Mouse (Mus musculus) adrenal gland, postnatal 25 days (tissue): ENCODE measurements around the gene Zmpste24. TPM values are rescaled to one million over a fixed set of nuclear protein-coding genes. Genes with fewer than 3 reads are reported as not detected.
"Not testable (repeated sequence)": the region's sequence is repeated elsewhere in the genome, so short reads cannot be mapped to it uniquely, and the experiment has no call there.

Experiments used
- DNase-seq: peaks from one replicate; pipeline ENCODE4 v3.0.0; 2021; ENCODE audit warnings: mixed read lengths
- long read RNA-seq: library from polyadenylated mRNA; stranded (forward); transcript quantifications from one replicate; pipeline ENCODE4 v2.0.0, GENCODE M21; 2021
- total RNA-seq: library from RNA; stranded (reverse); gene quantifications from 2 replicates; pipeline ENCODE4 v1.2.3, GENCODE M21; 2021

Zmpste24 gene
- 46.9 and 52.1 TPM in 2 replicates for total RNA-seq
- long read RNA-seq, transcript Zmpste24-201 (10 exons, 3,429 nt) = major isoform, 57 of 66 reads
- long read RNA-seq, partial matches to known transcripts = 1 of 66 reads
- long read RNA-seq, other reads (novel, unspliced or antisense) = 8 of 66 reads

DNA sequence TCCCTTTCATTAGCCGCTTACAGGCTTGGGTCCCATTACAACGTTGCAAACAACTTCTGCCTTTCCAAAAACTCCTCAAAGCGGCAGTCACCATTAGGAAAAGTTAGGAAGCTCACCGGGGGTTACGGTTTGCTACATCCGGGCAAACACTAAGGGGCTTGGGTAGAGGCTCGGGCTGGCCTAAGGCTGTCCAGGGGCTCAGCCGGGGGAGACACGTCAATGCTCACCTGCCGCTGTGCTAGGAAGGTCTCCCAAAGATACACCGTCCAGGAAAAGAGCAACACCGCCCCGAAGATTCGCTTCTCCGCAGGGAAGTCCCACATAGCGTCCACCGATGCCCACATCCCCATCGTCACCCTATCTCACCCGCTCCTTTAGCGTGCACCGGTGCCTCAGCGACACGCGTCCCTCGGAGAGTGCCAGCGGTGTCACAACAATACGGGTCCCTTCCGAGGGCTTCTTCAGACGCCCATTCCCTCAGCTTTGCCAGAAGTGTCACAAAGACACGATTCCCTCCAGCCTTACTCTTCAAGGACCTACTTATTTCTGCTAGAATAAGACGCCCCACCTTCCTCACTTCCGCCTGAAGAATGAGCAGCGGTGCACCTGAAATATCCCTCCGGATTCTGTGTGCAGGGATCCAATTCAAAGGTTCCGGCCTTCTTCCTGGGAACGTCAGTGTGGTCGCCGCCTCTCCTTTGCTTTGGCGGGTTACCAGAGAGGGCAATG is at the start of gene Zmpste24:
Gene Zmpste24, minus strand, starts transcription at position 592 of the 729 bp plus-strand sequence.
- peak; percentile 69 for DNase-seq

GRCm38 (mm10) chr4:121109126-121109525 is 11.1 kb upstream of the Zmpste24 start, which contains the start of gene Tmco2:
Gene Tmco2, minus strand, starts transcription at chr4:121109226.
- DNase-seq = no peak

DNA sequence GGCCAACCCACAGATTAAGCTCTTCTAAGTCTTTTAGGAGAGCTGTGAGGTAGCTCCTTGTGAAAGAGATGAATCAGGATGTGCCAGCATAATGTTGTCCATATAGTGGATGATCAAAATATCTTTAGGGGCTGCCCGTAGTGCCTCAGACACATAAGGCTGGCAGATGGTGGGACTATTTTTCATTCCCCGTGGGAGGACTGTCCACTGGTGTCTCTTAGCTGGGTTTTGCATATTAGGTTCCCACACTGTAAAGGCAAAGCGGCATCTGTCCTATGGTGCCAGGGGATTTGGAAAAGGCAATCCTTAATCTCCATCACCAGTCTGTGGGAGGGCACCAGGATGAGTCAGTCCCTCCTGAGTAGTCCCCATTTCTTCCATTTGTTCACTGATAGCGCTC is 5.3 kb upstream of the Zmpste24 start:
- DNase-seq = no peak

DNA sequence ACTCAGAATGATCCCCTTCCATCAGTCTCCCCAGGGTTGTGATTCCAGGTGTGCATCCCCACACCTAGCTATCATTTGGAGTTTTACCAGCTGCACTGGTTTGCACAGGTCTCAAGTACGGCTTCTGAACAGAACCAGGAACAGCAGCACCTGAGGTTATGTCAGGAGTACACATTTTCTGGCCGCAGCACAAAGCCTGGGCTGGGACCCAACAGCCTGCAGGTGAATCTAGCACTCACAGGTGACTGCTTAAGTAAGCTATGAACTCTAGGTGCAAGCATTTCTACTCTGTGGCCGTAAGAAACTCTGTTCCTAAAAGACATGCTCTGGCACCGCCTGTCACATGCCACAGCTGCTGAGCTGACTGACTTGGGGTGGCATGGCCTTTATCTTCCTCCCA is 7.8 kb downstream of the Zmpste24 start:
- DNase-seq = no peak

GRCm38 (mm10) chr4:121088696-121089095 is 9.3 kb downstream of the Zmpste24 start:
- no peak for DNase-seq

DNA sequence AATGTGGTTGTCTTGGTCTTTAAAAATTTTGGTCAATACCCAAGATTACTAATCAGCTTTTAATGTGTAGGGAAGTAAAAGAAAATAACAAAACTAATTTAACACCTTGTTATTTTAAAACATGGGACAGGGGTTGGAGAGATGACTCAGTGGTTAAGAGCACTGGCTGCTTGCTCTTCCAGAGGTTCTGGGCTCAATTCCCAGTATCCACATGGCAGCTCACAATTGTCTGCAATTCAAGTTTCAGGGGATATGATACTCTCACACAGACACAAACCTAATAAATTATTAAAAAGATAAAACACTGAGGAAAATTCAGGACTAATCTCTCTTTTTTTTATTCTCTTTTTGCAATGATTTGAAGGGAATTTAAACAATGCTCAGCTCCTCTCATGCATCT is 13.5 kb downstream of the Zmpste24 start:
- no peak for DNase-seq

GRCm38 (mm10) chr4:121080395-121080794 is 17.6 kb downstream of the Zmpste24 start:
- no peak for DNase-seq

GRCm38 (mm10) chr4:121077915-121078646 is 20.0 kb downstream of the Zmpste24 start:
- no peak for DNase-seq

GRCm38 (mm10) chr4:121074250-121074649 is 23.8 kb downstream of the Zmpste24 start:
- DNase-seq = no peak

GRCm38 (mm10) chr4:121065336-121065735 is 32.7 kb downstream of the Zmpste24 start:
- DNase-seq = no peak

- not testable (repeated sequence) for DNase-seq
Measured at GRCm38 (mm10) chr4:121059218-121059617, 38.8 kb downstream of the Zmpste24 start.

DNA sequence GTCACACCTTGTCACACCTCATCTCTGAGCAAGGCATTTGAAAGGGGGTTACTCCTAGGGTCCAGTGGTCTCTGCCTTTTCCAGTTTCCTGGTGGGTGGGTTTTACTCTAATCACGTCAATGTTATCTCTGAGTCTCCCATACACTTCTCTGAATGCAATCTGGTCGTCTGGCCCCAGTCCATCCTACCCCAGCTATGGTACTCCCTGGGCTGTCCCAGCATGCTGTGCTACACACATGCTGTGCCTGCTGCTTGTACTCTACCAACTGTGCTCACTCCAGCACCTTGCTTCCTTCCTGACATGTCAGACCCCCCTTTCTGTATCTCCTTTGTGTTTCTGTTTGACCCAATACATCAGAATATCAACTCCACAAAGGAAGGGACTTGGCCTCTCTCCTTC is 41.0 kb downstream of the Zmpste24 start:
- DNase-seq = no peak

- no peak for DNase-seq
Measured at GRCm38 (mm10) chr4:121056342-121056741, 41.7 kb downstream of the Zmpste24 start.

GRCm38 (mm10) chr4:121052454-121053323 is 45.4 kb downstream of the Zmpste24 start:
- DNase-seq = no peak

DNA sequence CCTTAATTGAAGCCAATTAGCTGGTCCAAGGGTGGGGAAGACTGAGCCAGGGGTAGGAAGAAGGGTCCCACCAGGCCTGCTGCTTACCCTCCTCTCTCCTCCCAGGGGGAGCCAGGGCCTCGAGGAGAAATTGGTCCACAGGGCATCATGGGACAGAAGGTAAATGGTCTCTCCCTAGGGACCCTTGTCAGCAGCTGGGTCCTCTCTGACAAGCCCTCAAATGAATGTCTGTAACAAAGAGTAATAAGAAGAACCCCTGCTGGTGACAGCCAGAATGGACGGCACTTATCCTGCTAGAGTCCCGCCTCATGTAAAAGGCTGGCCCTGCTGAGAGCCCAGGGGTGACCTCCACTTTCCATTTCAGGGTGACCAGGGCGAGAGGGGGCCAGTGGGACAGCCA is 46.2 kb downstream of the Zmpste24 start:
- no peak for DNase-seq

DNA sequence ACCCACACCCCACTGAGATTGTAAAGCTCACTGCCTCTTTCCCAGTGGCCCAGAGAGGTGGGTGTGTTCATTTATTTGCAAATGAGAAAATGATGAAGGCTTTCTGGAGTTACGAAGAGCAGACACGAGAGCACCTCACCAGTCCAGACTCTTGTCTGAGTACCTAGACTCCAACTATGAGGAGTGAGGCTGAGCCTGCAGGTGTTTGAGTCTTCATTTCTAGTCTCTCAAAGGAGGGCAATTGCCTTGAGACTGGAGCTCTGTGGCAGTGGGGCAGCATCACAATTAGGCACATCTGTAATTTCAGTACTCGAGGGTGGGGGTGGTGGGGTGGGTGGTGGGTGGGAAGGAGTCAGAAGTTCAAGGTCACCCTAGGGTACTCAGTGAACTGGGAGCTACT is 55.1 kb downstream of the Zmpste24 start:
- DNase-seq = no peak

DNA sequence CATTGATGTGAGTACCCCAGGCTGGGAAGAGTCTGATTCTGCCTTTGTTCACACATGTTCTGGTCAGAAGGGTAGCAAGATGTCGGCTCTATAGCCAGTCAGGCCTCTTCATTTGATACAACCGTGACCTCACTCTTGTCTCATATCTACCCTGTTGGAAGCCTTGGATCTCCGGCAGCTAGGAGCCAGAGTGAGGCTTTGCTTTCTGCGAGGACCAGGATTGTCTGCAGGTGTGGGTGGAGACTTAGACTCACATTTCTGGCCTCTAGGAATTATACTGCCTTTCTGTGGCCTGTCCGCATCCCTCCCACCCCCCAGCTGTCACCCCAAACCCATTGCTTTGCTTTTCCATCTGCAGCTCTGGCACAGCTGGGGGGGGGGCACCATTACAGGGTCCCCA is 55.6 kb downstream of the Zmpste24 start:
- no peak for DNase-seq

GRCm38 (mm10) chr4:121040897-121041671 is 57.0 kb downstream of the Zmpste24 start:
- peak; percentile 46 for DNase-seq

DNA sequence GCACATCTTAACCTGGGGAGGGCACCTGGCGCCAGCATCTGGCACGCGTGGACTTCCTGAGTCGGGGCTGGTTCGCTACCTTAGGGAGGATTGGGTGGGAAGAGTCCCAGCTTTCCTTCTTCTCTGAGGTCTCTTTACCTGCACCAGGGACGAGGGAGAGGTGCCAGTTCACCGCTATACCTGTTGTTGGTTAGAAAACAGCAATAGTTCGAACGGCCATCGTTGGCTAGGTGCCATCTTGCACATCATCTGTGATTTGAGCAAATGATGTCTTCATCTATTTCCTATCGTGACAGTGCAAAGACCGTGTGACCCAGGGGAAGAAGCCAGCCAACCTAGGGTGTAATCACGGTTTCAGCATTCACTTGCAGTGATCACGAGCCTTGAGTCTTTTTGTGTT is 57.7 kb downstream of the Zmpste24 start:
- DNase-seq = no peak

DNA sequence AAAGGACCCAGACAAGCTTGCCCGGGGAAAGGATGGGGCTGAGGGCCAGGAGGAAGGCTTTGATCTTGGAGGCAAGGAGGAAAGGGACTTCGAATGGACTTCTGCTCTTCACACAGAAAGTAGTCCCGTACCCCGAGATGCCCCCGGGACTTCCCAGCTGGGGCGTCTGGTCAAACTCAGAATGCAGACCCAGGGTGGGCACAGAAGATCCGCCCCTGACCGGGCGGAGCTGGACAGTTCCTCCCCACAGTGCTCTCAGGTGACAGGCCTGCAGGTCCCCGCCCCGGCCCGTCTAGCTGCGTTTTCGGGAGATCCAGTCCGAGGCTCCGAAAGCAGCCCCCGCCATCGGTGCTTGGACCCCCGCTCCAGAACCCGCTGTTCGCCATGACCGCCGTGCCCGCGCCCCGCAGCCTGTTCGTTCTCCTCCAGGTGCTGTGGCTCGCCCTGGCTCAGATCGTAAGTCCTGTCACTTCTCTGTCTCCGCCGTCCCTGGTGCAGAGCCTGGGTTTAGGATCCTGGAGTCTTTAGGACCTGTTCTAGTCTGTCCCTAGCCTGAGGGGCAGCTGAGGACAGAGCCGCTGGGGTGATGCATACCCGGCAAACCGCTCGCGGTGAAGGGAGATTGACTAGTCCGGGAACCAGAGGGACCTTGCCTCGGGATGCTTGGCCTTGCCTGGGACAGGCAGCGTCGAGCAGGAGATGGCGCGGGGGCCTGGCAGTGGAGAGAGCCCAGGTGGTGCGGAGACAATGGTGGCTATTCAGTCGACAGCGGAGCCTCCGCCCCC is 58.5 kb downstream of the Zmpste24 start, which contains the start of gene Col9a2:
Gene Col9a2, plus strand, starts transcription at position 55 of the 785 bp plus-strand sequence.
- no peak for DNase-seq

- no peak for DNase-seq
Measured at GRCm38 (mm10) chr4:121033006-121033405, 65.0 kb downstream of the Zmpste24 start.
